Comparison of ENCODE assay signal across 10 mouse cellular contexts in genomic region chr15:8451071-8451470, GRCm38 (mm10). TPM values are rescaled to one million over a fixed set of nuclear protein-coding genes. Genes with fewer than 3 reads are reported as not detected.
A peak's percentile ranks its signal among the peaks of the same experiment; 100 is the strongest.
DNase-seq lines count a peak whose midpoint lies in the region; ATAC-seq and TF ChIP-seq lines count a peak whose summit lies in the region.
"Had no signal": no experiment of that assay in that cellular context is flagged by ENCODE, and none has a peak within 500 bp of the region (broad histone marks: within the 10 kb centered on the region; RNA-seq: fewer than 3 reads in every experiment).

No protein-coding gene starts in this region.

- intact Hi-C loops in heart, adult 2 months (cut with DNase I), result loop anchor here (5.0 kb wide), 2 partner anchors 61 to 116 kb away; no protein-coding TSS in a partner anchor
- intact Hi-C loops in heart, postnatal 25 days (cut with DNase I), result loop anchor here (2.0 kb wide), 1 partner anchor 138 kb away; no protein-coding TSS in a partner anchor

- no peak overlapping the region for H3K4me3 ChIP-seq in heart, adult 2 months
- H3K4me3 ChIP-seq in C2C12 (ENCODE audit: insufficient read depth, poor library complexity, severe bottlenecking), result no peak overlapping the region
- no peak overlapping the region for H3K4me3 ChIP-seq in liver, embryonic 13.5 days (replicated peaks)
- H3K4me3 ChIP-seq: embryonic facial prominence, embryonic 13.5 days; lung, embryonic 15.5 days had no signal

- H3K4me2 ChIP-seq in liver, embryonic 13.5 days, result no peak overlapping the region
- H3K4me2 ChIP-seq: embryonic facial prominence, embryonic 13.5 days; lung, embryonic 15.5 days had no signal

- no peak for TF ChIP-seq EP300 in heart, adult 2 months (IDR thresholded peaks at IDR 0.05; ENCODE audit: insufficient read depth, low read depth, low read length)

- peak; percentile 88 for TF ChIP-seq CTCF in heart, adult 2 months (IDR thresholded peaks at IDR 0.05)
- TF ChIP-seq CTCF in C2C12 (IDR thresholded peaks at IDR 0.05; ENCODE audit: control insufficient read depth, insufficient read depth, insufficient read length), result peak; percentile 58

- TF ChIP-seq POLR2A in heart, adult 2 months (IDR thresholded peaks at IDR 0.05; ENCODE audit: insufficient read depth, low read depth, low read length), result no peak

- no peaks in the 10 kb centered on the region for H3K9me3 ChIP-seq in liver, embryonic 13.5 days (replicated peaks)
- H3K9me3 ChIP-seq: embryonic facial prominence, embryonic 13.5 days; lung, embryonic 15.5 days had no signal

- no peaks in the 10 kb centered on the region for H3K4me1 ChIP-seq in heart, adult 2 months (ENCODE audit: control insufficient read depth, insufficient read depth, low read length)
- peaks cover 22% of the 10 kb centered on the region for H3K4me1 ChIP-seq in liver, embryonic 13.5 days (replicated peaks)

- 38% methylated on average over 3 of the region's 3 CpGs for WGBS in heart, adult 2 months
- WGBS in liver, embryonic 13.5 days (ENCODE audit: insufficient replicate concordance), result 31% methylated on average over 3 of the region's 3 CpGs

- peaks cover 4% of the 10 kb centered on the region for H3K36me3 ChIP-seq in heart, adult 2 months (ENCODE audit: control insufficient read depth, insufficient read depth, low read length)
- H3K36me3 ChIP-seq in C2C12 (ENCODE audit: control insufficient read depth, insufficient read depth), result no peaks in the 10 kb centered on the region
- H3K36me3 ChIP-seq in liver, embryonic 13.5 days, result no peaks in the 10 kb centered on the region
- H3K36me3 ChIP-seq: embryonic facial prominence, embryonic 13.5 days; lung, embryonic 15.5 days had no signal

- H3K79me3 ChIP-seq in C2C12 (ENCODE audit: low read depth), result peaks cover 26% of the 10 kb centered on the region

- no peaks in the 10 kb centered on the region for H3K79me2 ChIP-seq in heart, adult 2 months (replicated peaks; ENCODE audit: control insufficient read depth, insufficient read depth, low read length)
- H3K79me2 ChIP-seq in C2C12 (ENCODE audit: control insufficient read depth, insufficient read depth), result peaks cover 42% of the 10 kb centered on the region

- ATAC-seq in liver, embryonic 13.5 days (ENCODE audit: low read depth), result peak; percentile 64

- H3K27me3 ChIP-seq in heart, adult 2 months (ENCODE audit: control insufficient read depth, insufficient read depth, low read length), result no peaks in the 10 kb centered on the region
- no peaks in the 10 kb centered on the region for H3K27me3 ChIP-seq in C2C12 (ENCODE audit: control insufficient read depth, insufficient read depth, insufficient read length)
- no peaks in the 10 kb centered on the region for H3K27me3 ChIP-seq in liver, embryonic 13.5 days
- H3K27me3 ChIP-seq: embryonic facial prominence, embryonic 13.5 days; lung, embryonic 15.5 days had no signal

- no peak overlapping the region for H3K9ac ChIP-seq in heart, adult 2 months (ENCODE audit: low read depth, low read length)
- H3K9ac ChIP-seq in liver, embryonic 13.5 days, result no peak overlapping the region
- H3K9ac ChIP-seq: embryonic facial prominence, embryonic 13.5 days; lung, embryonic 15.5 days had no signal

- H3ac ChIP-seq in C2C12 (ENCODE audit: control insufficient read depth, insufficient read length, low read depth), result no peak overlapping the region

- DNase-seq in heart, adult 2 months, result peak in 1 of 2 experiments; percentile 33
- no peak for DNase-seq in heart, postnatal 25 days (ENCODE audit: low spot score)
- DNase-seq in adipocyte (ENCODE audit: low spot score), result peak; percentile 87
- peak; percentile 53 for DNase-seq in forelimb bud, embryonic 11.5 days (ENCODE audit: low read depth, low spot score)
- DNase-seq in liver, embryonic 13.5 days, result peak; percentile 41
- peak; percentile 49 to 66 for DNase-seq in spleen, postnatal 4 days (ENCODE audit: low spot score in 2 of 2)
- no peak for DNase-seq in layer of hippocampus, adult 9-10 months (ENCODE audit: low spot score)

- H3K27ac ChIP-seq in heart, adult 2 months, result peak overlapping the region; percentile 38; the same call in 1 of the 2 replicates
- no peak overlapping the region for H3K27ac ChIP-seq in liver, embryonic 13.5 days
- H3K27ac ChIP-seq: embryonic facial prominence, embryonic 13.5 days; lung, embryonic 15.5 days had no signal

TF ChIP-seq in C2C12, 6 proteins besides CTCF, POLR2A, EP300 and RAD21:
- TF ChIP-seq FOSL1 (IDR thresholded peaks at IDR 0.05; ENCODE audit: insufficient read depth, low read length, poor library complexity, severe bottlenecking) (no peak), MYOD1 (IDR thresholded peaks at IDR 0.05; ENCODE audit: control insufficient read depth, insufficient read length, low read depth) (peak; percentile 73), MAX (IDR thresholded peaks at IDR 0.05) (no peak), USF1 (IDR thresholded peaks at IDR 0.05; ENCODE audit: low read depth) (peak; percentile 94), MYOG (IDR thresholded peaks at IDR 0.05; ENCODE audit: control insufficient read depth, extremely low read depth, insufficient read length) (no peak), CEBPB (IDR thresholded peaks at IDR 0.05; ENCODE audit: low read depth) (no peak)

RNA-seq across cellular contexts. Expression of gene Nipbl, which starts 6.8 kb away (rescaled TPM):
- 10 to 100 TPM; 26.6 to 29.5 TPM for total RNA-seq in heart, adult 2 months (2021)
- 4.1 and 8.3 TPM in 2 replicates for polyA plus RNA-seq in heart, adult 2 months (2012; rRNA removed)
- total RNA-seq in heart, postnatal 25 days (2021), result 10 to 100 TPM; 27.6 to 29.8 TPM
- polyA plus RNA-seq in C2C12 (2012; fragmentation: generic; extraction: Trizol), result 6.0 TPM
- polyA plus RNA-seq in liver, embryonic 13.5 days (2015; fragmentation: Nextera tagmentation; extraction: Ambion mirVana), result 6.7 and 7.4 TPM in 2 replicates

Comparison
In these comparisons a context has a peak if more than half of its experiments do, and no peak if none do; other contexts are left out.
1. DNase-seq: peak in adipocyte (single experiment), forelimb bud, embryonic 11.5 days (single experiment), liver, embryonic 13.5 days (single experiment) and spleen, postnatal 4 days (2 of 2); none in heart, postnatal 25 days (single experiment) and layer of hippocampus, adult 9-10 months (single experiment).